Mouse (Mus musculus) cerebellum, postnatal 36 days (tissue): ENCODE data around the gene Pde4b.
A peak's percentile ranks its signal among the peaks of the same experiment; 100 is the strongest.

Source experiments
- DNase-seq, 2 experiments: peaks; one replicate each; pipeline ENCODE4 v3.0.0; 2021 to 2022; ENCODE audit warnings: mixed read lengths in 2 of 2

Gene Pde4b

DNA sequence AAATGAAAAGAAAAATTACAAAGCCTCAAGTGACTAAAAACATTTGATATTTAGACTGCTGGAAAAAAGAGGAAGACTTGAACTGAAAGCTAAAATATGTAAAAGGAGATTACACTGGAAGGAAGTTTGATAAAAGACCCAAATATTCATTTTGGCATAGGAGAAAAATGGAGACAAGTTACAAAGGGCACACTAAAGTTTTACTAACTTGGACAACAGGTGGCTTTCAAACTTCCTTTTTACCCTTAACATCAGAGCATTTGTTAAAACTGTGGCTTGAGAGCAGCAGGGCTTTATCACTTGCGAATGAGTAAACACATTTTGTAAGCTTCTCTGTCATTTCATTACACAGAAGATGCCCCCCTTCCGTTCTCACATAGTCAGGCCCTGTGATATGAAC is 492.4 kb downstream of the Pde4b start:
- DNase-seq = no peak

DNA sequence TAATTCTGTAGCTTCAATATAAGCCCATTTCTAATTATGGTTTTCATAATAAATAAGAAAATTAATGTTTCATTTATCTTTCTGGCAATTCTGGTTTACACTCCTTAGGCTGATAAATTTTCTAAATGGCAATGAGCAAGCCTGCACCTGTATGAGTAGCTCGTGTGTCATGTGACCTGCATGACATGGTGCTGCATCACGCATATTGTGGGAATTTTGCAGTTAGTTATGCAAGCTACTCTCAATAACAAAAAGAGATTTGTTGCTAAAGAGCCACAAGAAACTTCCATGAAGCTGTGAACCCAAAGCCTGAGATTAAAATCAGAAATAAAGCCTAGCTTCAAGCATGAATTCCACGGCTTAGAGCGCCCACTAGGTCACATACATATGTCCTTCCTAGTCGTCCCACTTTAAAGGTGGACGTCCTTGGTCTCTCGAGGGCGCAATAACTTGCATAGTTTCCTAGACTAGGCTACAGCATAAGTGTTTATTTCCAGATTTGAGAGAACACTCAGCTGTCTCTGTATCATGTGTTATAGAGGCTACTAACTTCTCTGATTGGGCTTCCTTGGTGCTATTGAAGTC is 494.9 kb downstream of the Pde4b start:
- DNase-seq = no peak

DNA sequence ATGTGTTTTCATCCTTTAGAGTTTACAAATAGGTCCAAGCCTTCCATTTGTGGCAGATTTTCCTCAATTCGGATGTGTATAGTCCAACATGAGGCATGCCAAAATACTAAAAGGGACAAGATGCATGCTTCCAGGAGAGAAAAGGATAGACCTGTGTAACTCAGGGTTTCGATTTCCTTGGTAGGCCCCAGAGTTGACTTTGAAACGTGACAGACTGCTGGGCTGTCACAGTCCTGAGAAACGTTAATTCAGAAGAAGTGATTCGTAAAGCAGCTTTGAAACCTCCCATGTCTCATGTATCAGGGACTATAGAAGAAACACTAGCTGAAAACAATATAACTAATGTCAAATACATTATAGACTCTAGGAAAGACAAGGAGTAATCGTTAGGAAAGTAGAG is 495.6 kb downstream of the Pde4b start:
- no peak for DNase-seq

DNA sequence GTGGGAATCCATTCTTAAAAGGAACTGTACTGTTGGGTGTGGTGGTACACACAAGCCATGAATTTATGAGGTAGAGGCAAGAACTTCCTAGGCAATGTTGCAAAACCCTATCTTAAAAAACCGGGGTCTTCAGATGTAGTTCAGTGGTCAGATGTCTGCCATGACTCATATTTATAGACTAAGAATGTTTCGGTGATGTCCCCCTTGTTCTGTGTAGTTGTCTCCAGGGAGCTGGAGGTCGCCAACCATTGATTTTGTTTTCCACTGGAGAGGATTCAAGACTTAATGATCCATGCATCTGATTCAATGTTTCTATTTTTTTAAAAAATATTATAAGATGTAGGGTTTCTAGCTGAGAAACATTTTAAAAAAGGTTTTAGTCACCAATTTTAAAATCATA is 496.1 kb downstream of the Pde4b start:
- no peak for DNase-seq

DNA sequence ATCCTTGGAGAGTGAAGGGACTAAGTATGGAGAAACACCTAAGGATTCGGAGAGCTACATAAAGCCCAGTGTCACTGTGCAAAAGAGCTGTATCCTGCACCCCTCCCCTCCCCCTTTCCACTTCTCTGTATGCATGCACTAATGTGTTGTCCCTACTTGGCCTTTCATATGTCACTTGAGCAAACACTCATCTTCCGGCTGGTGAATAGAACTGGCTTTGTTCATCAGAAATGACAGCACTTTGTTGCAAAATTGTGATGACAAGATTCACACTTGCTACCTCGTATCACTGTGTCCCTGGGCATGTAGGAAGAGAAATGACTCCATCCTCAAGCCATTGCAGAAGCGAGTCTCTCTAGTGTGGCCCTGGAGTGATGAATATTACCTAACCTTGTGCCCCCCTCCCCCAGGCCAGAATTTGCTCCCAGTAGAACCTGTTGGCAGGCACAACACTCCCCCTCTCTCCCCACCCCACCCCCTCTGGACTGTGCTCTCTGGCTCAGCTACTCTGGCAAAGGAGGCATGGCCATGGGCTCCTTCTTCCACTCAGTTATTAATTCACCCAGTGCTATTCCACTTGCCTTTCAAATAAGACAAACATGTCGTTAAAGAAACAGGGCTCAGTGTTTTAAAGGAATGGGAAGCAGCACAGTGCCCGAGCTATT is 497.4 kb downstream of the Pde4b start:
- DNase-seq = no peak

DNA sequence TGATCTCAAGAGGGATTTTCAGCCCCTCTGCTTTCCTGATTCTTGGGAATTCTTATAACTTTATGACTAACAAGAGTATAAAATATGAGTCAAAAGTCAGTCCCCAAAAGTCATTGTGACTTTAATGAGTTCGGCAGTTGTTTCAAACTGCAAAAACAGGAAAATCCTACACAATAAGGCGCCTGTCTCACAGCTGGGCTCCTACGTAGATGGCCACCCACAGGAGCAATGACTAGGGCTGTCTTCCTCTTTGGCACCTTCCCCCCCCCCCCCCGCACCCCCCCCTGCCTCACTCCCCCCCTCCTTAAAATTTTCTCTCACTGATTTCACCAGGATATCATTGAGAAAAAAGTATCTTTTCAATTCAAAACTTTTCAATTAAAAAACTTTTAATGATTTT is 498.2 kb downstream of the Pde4b start:
- DNase-seq = no peak

DNA sequence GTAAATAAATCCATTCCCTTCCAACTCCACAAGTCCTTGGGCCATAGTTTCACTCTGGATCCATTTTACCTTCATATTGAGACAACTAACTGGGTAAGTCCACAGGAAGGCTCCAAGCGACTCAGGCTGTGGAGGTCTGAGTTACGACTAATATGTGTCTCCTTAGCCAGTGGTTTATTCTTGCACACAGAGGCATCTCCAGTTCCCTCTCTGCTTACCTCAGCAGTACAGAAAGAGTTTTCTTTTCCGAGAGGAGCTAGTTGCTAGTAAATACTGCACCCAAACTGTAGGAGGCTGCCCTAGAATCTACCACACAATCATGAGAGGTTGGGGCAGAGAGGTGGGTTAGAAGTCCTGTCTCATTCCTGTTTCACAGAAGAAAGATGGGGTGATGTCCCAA is 499.4 kb downstream of the Pde4b start:
- DNase-seq = no peak

DNA sequence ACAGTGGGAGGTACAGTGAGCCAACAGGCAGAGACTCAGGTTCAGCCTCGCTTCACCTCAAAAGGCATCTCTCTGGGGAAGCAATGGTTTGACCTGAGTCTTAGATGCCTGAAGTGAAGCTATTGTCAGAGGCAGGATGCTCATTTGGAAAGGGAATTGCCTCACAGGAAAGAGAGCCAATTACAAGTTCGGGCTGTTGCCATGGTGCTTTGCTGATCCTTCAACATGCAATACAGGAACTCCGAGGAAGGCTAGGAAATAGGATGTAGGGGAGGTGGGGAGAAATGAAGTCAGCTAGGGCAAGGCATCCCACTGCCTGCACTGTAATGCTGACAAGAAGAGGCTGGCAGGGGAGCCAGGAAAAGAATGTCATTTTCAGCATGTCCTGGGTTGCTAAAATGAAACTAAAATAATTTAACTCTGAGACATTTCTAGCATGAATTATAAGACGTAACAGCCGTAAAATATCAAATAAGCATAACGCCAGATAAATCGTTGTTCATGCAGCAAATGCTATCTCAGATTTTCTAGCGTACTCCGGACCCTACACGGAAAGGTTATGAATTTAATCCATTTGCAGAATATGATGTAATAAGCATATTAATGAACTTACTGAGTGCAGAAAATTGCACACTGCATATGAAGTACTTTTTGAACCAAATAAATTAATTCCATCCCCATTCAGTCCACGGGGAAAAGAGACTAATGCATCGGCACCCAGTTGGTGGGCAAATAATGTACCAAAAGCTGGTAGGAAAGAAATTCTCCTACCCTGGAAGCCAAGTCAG is 501.5 kb downstream of the Pde4b start:
- DNase-seq = peak in 1 of 2 experiments; percentile 42

DNA sequence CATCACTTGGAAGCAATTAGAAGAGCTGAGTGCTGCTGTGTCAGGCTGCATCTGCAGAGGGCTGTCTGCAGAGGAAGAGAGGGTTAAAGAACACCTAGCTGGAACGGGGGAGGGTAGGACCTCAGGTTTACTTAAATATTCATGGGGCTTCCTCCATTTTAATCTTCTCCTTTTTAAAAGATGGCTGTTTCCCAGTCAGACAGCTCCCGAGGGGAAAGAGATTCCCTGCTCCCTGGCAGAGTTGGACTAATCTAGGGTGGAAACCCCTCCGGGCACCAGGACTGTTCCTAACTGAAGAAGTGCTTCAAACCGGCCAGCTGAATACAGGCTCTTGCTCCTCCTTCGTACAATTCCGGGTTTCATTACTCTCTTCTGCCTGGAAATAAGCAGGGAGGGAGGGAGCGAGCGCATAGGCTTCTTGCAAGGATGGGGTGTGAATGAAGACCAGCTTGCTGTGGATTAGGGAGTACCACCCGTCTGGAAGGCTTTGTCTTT is 502.2 kb downstream of the Pde4b start:
- peak; percentile 23 to 38 for DNase-seq

DNA sequence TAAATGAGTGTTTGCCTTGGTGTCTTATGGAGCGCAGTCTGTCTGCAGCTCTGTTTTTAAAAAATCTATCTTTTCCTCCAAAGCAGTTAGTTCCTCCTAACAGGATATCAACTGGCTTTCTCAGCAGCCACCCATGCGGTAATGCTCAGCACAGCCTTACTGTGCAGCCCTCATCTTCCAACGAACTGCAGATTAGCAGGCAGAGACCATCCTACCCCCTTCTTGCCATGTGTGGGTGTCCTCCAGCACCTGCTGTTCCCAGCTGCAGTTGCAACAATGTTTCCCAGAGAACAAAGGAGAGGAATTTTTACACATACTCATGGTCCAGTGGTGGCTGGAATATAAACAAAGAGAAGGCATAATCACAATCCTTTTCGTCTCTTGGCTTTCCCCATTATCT is 504.5 kb downstream of the Pde4b start:
- no peak for DNase-seq

DNA sequence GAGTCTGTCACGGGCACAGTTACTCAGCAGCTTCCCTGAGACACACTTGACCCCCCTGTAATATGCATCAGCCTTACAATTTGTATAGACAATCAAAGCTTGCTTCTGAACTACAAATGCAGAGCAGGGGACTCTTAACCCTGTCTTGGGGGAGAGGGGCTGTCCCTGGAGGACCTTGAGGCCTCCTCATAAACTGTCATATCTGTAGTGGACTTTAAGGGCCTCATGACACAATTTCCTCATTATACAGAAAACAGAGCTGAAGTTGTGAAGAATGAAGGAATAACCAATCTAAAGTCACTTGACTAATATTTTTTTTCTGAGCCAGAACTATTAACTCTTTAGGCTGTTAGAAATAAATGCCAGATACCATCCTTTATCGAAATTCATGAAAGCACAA is 505.2 kb downstream of the Pde4b start:
- DNase-seq = no peak

DNA sequence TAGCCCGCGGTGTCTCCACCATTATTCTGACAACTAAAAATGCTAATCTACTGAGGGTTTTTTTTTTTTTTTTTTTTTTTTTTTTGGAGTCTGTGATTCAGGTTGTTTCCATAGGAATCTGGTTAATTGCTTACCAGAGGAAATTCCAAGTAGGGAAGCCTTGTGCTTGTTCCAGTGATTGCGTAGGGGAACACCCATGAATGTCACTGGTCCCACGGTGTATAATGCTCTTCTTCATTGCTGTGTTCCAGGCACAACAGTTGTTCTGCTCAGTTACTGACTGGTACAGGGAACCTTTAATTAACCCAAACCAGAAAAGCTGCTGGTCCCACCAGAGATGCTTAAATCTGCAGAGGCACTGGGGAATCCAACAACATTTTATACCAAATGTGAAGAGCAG is 506.3 kb downstream of the Pde4b start:
- DNase-seq = no peak

DNA sequence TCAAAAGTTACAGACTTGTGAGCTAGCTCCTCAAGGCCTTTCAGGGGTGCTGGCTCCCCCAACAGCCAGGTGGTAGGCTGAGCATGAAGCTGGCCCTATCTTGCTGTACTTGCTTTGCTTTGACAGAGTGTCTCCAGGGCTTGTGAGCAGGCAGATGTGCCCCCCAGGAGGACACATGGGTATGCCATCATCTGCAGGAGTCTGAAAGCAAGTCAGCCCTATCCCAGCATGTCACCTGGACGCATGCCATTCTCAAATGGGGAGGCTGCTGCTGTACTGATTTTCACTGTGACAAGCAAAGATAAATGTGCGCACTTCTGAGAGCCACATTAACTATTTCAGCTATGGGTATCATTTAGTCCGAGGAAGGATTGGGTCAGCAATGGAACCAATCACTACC is 507.2 kb downstream of the Pde4b start:
- DNase-seq = peak; percentile 44 to 56

DNA sequence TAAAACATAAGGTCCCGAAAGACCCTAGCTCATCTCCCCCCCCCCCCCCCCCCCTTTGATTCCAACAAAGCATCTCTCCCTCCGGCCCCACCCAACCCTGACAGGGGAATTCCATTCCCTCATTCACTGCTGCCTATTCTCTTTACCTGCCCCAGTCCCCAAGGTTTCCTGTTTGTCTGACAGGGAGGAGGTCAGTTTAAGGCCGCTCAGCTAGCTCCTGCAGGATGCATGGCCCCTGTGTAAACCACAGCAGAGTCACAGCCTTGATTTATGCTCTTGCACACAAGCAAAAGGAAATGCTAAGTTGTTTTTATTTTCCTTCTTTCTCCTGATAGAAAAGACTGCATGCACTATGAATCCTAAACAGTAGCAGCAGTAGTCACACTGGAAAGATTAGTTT is 516.6 kb downstream of the Pde4b start:
- DNase-seq = no peak

DNA sequence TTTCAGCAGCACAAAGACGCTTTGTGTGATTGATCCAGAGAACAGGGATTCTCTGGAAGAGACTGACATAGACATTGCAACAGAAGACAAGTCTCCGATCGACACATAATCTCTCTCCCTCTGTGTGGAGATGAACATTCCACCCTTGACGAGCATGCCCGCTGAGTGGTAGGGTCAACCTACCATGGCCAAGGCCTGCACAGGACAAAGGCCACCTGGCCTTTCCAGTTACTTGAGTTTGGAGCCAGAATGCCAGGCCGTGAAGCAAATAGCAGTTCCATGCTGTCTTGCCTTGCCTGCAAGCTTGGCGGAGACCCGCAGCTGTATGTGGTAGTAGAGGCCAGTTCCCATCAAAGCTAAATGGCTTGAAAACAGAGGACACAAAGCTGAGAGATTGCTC is 517.9 kb downstream of the Pde4b start:
- DNase-seq = no peak

DNA sequence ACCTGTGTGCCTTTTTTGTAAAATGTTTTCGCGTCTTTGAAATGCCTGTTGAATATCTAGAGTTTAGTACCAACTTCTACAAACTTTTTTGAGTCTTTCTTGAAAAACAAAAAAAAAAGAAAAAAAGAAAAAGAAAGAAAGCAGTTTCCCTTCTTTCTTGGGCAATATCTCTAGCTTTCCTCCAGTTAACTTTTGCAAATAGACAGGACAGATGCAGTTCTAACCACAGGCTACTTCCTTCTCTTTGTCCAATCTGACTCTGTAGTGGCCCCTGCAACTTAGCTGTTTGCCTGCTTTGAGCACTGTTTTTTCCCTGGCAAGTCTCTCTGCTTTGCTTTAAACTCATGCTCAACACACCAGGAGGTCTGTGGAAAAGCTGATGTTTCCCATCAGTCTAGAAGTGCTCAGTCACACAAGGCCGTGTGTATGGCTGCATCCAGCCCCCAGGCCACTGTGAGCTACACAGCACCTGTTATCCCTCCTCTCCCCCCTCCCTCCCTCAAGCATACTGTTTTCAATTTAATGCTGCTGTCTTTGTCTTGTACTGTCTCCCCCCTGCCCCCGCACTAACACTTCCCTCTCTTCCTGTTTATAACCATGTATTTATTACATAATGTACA is 518.5 kb downstream of the Pde4b start:
- DNase-seq = no peak

DNA sequence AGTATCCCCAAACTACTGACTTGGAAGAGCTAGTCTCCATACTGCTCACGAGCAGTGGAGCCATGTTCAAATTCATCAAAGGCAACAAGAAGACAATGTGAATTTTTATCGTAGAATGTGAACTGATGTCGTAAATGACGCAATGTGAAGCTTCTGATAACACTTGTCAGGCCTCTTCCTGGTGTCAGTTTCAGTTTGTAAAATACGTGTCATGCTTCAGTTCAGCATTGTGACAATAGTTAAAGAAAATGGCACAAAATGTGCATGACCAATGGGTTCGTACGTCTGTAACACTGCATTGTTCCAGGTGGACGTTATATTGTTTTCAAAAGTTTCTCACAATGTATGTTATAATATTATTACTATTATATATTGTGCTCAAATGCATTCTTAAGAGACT is 519.5 kb downstream of the Pde4b start:
- no peak for DNase-seq

DNA sequence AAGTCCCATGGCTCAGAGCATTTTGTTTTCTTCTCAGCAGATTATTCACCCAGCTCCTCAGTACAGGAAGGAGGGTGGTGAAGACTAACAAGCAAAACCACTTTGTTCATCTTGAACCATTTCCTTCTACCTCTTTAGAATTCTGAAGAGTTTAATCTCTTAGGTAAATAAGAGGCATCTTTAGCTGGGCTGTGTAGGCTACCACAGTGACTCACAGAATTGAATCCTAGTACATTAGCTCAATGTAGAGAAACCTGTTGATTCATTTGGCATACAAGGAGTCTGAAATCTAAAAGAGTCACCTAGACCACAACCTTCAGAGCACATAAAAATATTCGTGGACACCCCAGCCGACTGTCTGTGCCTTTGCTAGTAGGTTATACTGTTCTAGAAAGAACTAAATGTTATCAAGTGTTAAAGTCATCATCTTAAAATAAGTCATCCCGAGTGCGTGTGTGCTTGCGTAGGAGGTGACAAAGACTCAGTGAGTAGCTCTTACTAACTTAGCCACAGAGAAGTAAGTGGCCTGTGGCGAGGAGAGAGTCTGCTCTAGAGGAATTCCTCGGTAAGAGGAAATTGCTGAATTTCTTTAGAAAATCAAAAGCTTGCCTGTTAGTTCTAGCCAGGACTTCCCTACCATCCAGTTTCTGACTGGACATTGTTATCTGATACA is 520.5 kb downstream of the Pde4b start:
- DNase-seq = no peak

DNA sequence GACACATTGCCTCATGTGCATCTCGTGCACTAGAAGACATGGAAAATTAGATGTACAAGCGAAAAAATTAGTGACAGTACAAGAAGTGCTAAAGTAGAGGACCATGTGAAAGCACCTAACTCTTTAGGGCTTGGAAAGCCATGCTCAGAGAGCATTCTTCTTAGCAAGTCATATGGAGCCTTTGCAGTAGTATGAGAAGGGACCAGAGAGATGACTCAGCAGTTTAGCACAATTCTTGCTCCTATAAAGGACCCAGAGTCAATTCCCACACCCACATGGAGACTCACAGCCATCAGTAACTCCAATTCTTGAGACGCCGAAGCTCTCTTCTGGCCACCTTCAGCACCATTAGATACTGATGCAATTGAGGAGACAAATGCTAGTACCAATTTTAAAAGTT is 525.3 kb downstream of the Pde4b start:
- no peak for DNase-seq

DNA sequence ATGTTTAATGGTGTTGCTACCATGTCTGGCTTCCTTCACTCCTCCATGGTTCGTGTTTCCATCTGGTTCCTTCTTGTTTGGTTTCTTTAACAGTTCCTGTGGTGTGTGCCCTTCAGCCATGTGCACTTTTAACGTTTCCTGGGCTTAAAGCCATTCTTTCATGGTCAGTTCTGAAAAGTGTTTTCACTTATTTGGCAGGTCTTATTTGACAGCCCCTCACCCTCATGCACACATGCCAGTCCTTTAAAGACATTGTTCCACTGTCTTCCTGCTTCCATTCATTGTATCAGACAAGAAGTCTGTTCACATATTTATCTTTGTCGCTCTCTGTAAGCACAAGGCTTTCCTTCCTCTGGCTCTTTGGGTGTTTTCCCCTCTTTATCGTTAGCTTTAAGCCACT is 530.4 kb downstream of the Pde4b start:
- DNase-seq = no peak

DNA sequence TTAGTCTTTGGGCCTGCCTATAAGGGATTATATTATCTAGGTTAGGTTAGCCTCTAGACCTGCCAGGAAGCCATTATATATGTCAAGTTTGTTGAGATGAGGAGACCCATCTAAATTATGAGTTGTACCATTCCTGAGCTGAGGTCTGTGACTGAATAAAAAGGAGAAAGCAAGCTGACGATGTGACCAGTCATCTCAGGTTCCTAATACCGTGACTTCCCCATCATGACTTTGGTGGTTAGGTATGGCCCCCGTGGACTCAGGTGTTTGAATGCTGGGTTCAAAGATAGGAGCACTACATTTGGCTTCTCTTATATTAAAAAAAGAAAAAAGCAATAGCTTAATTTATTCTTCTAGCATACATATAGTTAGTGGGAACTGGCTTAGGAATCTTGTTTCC is 531.3 kb downstream of the Pde4b start:
- no peak for DNase-seq

DNA sequence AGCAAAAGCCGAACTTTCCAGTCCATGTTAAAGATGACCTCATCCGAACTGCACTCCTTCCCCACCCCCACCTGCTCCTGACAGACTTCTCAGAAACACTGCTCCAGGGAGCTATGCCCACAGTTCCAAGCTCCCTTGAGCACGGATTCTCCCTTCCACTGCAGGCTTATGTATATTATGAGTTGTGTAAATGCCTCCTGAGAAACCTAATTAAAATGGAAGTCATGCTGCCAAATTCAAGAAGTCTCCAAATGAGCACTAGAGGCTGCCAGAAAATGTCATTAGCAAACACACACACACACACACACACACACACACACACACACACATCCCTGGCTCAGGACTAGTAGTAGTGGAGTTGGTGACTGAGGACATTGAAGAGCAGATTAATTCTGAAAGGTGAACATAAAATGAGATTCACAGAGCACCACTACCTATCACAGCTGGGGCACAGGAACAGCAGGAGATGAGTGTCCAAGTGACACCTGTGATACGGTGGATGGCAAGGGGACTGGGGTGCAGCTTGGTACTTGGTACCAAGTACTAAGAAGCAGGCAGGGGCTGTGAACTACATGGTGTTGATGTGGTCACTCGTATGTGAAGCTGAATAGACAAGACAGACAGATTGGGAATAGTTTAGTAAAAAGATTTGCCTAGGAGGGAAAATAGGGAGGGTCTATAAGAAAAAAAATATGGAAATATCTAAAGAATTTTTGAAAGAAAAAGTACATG is 533.0 kb downstream of the Pde4b start:
- DNase-seq = peak in 1 of 2 experiments; percentile 14
